In the genomic region with DNA sequence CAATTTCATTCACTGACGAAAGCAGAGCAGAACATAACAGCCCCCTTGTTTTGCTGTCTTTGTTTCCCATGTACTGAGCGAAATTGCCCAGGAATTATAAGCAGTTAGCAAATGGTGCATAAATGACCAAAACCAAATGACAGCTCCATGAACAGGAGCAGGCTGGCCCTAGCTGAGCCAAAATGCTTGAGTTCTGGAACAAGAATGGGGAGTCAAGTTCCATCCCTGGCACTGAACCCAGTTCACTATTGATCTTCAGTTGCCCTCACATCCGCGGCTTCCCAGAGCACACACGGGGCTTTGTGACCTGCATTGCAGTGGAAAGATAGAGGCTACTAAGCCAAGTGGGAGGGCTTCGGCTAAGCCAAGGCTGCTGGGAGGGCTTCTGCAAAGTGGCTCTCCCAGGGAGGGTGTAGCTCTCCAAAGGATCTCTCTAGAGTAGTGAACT, we compare ENCODE assay signal across 8 mouse cellular contexts. TPM values are rescaled to one million over a fixed set of nuclear protein-coding genes. Genes with fewer than 3 reads are reported as not detected.
DNase-seq lines count a peak whose midpoint lies in the region; ATAC-seq and TF ChIP-seq lines count a peak whose summit lies in the region.

No protein-coding gene starts in this region.

- no peak for TF ChIP-seq POLR2A in olfactory bulb, adult 2 months (IDR thresholded peaks at IDR 0.05; ENCODE audit: insufficient read depth, low read depth, low read length)

- peak; percentile 55 for ATAC-seq in forebrain, embryonic 15.5 days (replicated peaks)
- ATAC-seq in hindbrain, embryonic 14.5 days (ENCODE audit: low FRiP score), result peak; percentile 79; the same call in 1 of the 2 replicates

- H3K9ac ChIP-seq in forebrain, embryonic 15.5 days (replicated peaks), result no peak overlapping the region
- no peak overlapping the region for H3K9ac ChIP-seq in hindbrain, embryonic 14.5 days

- peak overlapping the region; percentile 43 for H3K27ac ChIP-seq in forebrain, embryonic 15.5 days (replicated peaks)
- no peak overlapping the region for H3K27ac ChIP-seq in forebrain, embryonic 10.5 days
- H3K27ac ChIP-seq in hindbrain, embryonic 14.5 days, result no peak overlapping the region
- H3K27ac ChIP-seq in olfactory bulb, adult 2 months (ENCODE audit: insufficient read depth, low read depth, low read length), result peak overlapping the region; percentile 16; the same call in 1 of the 2 replicates

- H3K36me3 ChIP-seq in forebrain, embryonic 15.5 days, result no peaks in the 10 kb centered on the region
- no peaks in the 10 kb centered on the region for H3K36me3 ChIP-seq in forebrain, embryonic 10.5 days (replicated peaks)
- H3K36me3 ChIP-seq in hindbrain, embryonic 14.5 days (replicated peaks; ENCODE audit: control insufficient read depth, insufficient read depth), result no peaks in the 10 kb centered on the region

- WGBS in forebrain, embryonic 15.5 days, result 35% methylated on average over 6 of the region's 6 CpGs
- 83% methylated on average over 6 of the region's 6 CpGs for WGBS in forebrain, embryonic 10.5 days
- WGBS in hindbrain, embryonic 14.5 days, result 43% methylated on average over 6 of the region's 6 CpGs
- 54% methylated on average over 6 of the region's 6 CpGs for WGBS in olfactory bulb, adult 2 months

- TF ChIP-seq CTCF in olfactory bulb, adult 2 months (IDR thresholded peaks at IDR 0.05; ENCODE audit: insufficient read depth, low read depth, low read length), result no peak

- H3K4me1 ChIP-seq in forebrain, embryonic 15.5 days, result peaks cover 24% of the 10 kb centered on the region
- 0 out of 2 replicates have a peak, but pooled peaks cover 7% of the 10 kb centered on the region for H3K4me1 ChIP-seq in forebrain, embryonic 10.5 days
- no peaks in the 10 kb centered on the region for H3K4me1 ChIP-seq in hindbrain, embryonic 14.5 days (replicated peaks; ENCODE audit: control insufficient read depth, insufficient read depth, low read length)
- H3K4me1 ChIP-seq in olfactory bulb, adult 2 months (ENCODE audit: control insufficient read depth, insufficient read depth, low read length), result peaks cover 5% of the 10 kb centered on the region

- no peaks in the 10 kb centered on the region for H3K27me3 ChIP-seq in forebrain, embryonic 15.5 days
- H3K27me3 ChIP-seq in forebrain, embryonic 10.5 days (ENCODE audit: poor library complexity, severe bottlenecking), result no peaks in the 10 kb centered on the region
- H3K27me3 ChIP-seq in hindbrain, embryonic 14.5 days (ENCODE audit: control insufficient read depth, insufficient read depth, low read length), result no peaks in the 10 kb centered on the region

- no peaks in the 10 kb centered on the region for H3K9me3 ChIP-seq in forebrain, embryonic 15.5 days
- H3K9me3 ChIP-seq in forebrain, embryonic 10.5 days, result peaks cover 4% of the 10 kb centered on the region; the same call in 1 of the 2 replicates
- H3K9me3 ChIP-seq in hindbrain, embryonic 14.5 days (ENCODE audit: control insufficient read depth, low read length), result peaks cover 4% of the 10 kb centered on the region; the same call in 1 of the 2 replicates

- no peak overlapping the region for H3K4me2 ChIP-seq in forebrain, embryonic 15.5 days (replicated peaks)
- no peak overlapping the region for H3K4me2 ChIP-seq in hindbrain, embryonic 14.5 days (replicated peaks)

- DNase-seq in forebrain, embryonic 10.5 days (ENCODE audit: extremely low spot score, low spot score), result no peak
- DNase-seq in ovary, postnatal 36 days (ENCODE audit: low spot score), result peak; percentile 24
- DNase-seq in ovary, postnatal 10 days (ENCODE audit: low spot score), result no peak
- DNase-seq in hindbrain, embryonic 14.5 days (ENCODE audit: low spot score), result peak; percentile 40
- DNase-seq in T-cell, adult 2 months (ENCODE audit: low spot score), result no peak
- no peak for DNase-seq in thymus, postnatal 0 days (ENCODE audit: low spot score)

- no peak overlapping the region for H3K4me3 ChIP-seq in forebrain, embryonic 15.5 days
- H3K4me3 ChIP-seq in forebrain, embryonic 10.5 days, result no peak overlapping the region
- H3K4me3 ChIP-seq in hindbrain, embryonic 14.5 days (replicated peaks; ENCODE audit: low read length), result no peak overlapping the region
- H3K4me3 ChIP-seq in olfactory bulb, adult 2 months (ENCODE audit: insufficient read depth, low read depth, low read length), result no peak overlapping the region

RNA-seq across cellular contexts. Expression of gene Actbl2, which starts 19.1 kb away (rescaled TPM):
- not detected in 2 replicates for polyA plus RNA-seq in forebrain, embryonic 15.5 days (2015; fragmentation: Nextera tagmentation; extraction: Ambion mirVana)
- not detected in 2 replicates for polyA plus RNA-seq in forebrain, embryonic 10.5 days (2016; fragmentation: Nextera tagmentation; extraction: Ambion mirVana)
- polyA plus RNA-seq in hindbrain, embryonic 14.5 days (2014; fragmentation: Nextera tagmentation; extraction: Ambion mirVana), result 0.07 TPM in 1 of 2 replicates, not detected in the other
- polyA plus RNA-seq in olfactory bulb, adult 2 months (2012; ENCODE audit: insufficient read depth, insufficient read length, low replicate concordance, missing spikeins), result not detected in 2 replicates
- not detected in 2 replicates for polyA plus RNA-seq in thymus, postnatal 0 days (2015; fragmentation: Nextera tagmentation; extraction: Ambion mirVana)

Comparison
In these comparisons a context has a peak if more than half of its experiments do, and no peak if none do; other contexts are left out.
1. H3K27ac ChIP-seq: peak in forebrain, embryonic 15.5 days (single experiment) and olfactory bulb, adult 2 months (single experiment); none in forebrain, embryonic 10.5 days (single experiment) and hindbrain, embryonic 14.5 days (single experiment).
2. DNase-seq: peak in ovary, postnatal 36 days (single experiment) and hindbrain, embryonic 14.5 days (single experiment); none in forebrain, embryonic 10.5 days (single experiment), ovary, postnatal 10 days (single experiment), T-cell, adult 2 months (single experiment) and thymus, postnatal 0 days (single experiment).